Mouse (Mus musculus) hindbrain, embryonic 15.5 days (tissue): Measurements from ENCODE around the gene Hnrnpab. TPM values are rescaled to one million over a fixed set of nuclear protein-coding genes. Genes with fewer than 3 reads are reported as not detected.
"Not testable (repeated sequence)": the region's sequence is repeated elsewhere in the genome, so short reads cannot be mapped to it uniquely, and the experiment has no call there.

Source experiments
- ATAC-seq: fragments of 200-750 bp; cut with Nextera tagmentation; 2 replicates; pipeline ENCODE4 v1.8.0; 2017; ENCODE audit warnings: low read depth, moderate number of reproducible peaks, moderate TSS enrichment; ENCODE audit not compliant: low FRiP score
- H3K27ac ChIP-seq: fragments of 300-500 bp; sonication (generic); replicated peaks from 2 replicates; pipeline ENCODE4 v1.5.1; 2015; ENCODE audit warnings: mild to moderate bottlenecking, inconsistent platforms
- H3K27me3 ChIP-seq: fragments of 300-500 bp; sonication (generic); 2 replicates; pipeline ENCODE4 v1.6.1; 2015; ENCODE audit warnings: control low read depth, inconsistent platforms
- H3K36me3 ChIP-seq: fragments of 300-500 bp; sonication (generic); 2 replicates; pipeline ENCODE4 v1.6.1; 2015; ENCODE audit warnings: control low read depth, inconsistent platforms
- H3K4me1 ChIP-seq: fragments of 300-500 bp; sonication (generic); replicated peaks from 2 replicates; pipeline ENCODE4 v1.6.1; 2015; ENCODE audit warnings: control low read depth, inconsistent platforms
- H3K4me2 ChIP-seq: fragments of 300-500 bp; sonication (generic); 2 replicates; pipeline ENCODE4 v1.6.1; 2015; ENCODE audit warnings: moderate library complexity, mild to moderate bottlenecking, inconsistent platforms
- H3K4me3 ChIP-seq: fragments of 300-500 bp; sonication (generic); 2 replicates; pipeline ENCODE4 v1.5.1; 2015; ENCODE audit warnings: mild to moderate bottlenecking, inconsistent platforms
- H3K9ac ChIP-seq: fragments of 300-500 bp; sonication (generic); 2 replicates; pipeline ENCODE4 v1.6.1; 2015; ENCODE audit warnings: inconsistent platforms
- H3K9me3 ChIP-seq: fragments of 300-500 bp; sonication (generic); 2 replicates; pipeline ENCODE4 v1.6.1; 2016; ENCODE audit warnings: control low read depth, inconsistent platforms
- whole genome bisulfite sequencing: fragments of 180-500 bp; shearing (Covaris S2); methylation state at CpG from one replicate; pipeline ENCODE4 v1.1.7; 2015; 5-methylcytosine and 5-hydroxymethylcytosine counted together
- polyA plus RNA-seq: library from polyadenylated mRNA; unstranded; fragments of >200 nt; fragmentation: Nextera tagmentation; extraction: Ambion mirVana; gene quantifications from 2 replicates; pipeline ENCODE4 v1.2.1, GENCODE M21; 2015

Gene Hnrnpab
- polyA plus RNA-seq, 1 experiment from 2014 or later = 330 TPM

DNA sequence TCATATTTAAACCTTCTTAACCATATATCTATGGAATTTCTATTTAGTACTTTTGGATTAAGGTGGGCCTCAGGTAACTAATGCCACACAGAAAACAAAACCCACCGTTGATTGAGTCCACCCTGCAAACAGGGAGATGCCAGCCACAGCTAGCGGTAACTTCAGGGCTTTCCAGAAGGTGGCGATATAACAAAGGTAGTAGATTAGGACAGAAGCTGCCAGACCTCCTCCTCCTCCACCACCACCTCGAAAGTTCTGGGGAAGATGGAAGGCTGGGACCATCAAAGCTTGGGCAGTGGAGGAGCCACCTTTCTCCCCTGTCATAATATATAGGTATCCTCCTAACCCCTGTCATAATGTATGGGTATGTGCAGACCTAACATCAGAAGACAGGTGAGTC is 11.0 kb upstream of the Hnrnpab start:
- no peak overlapping the region for H3K9ac ChIP-seq
- peaks cover 25% of the 10 kb centered on the region for H3K4me1 ChIP-seq
- H3K27me3 ChIP-seq = no peaks in the 10 kb centered on the region
- WGBS = 3% methylated on average over 4 of the region's 4 CpGs
- no peak overlapping the region for H3K4me3 ChIP-seq
- no peak overlapping the region for H3K4me2 ChIP-seq
- H3K9me3 ChIP-seq = no peaks in the 10 kb centered on the region
- 0 out of 2 replicates have a peak, but pooled peaks cover under 1% of the 10 kb centered on the region for H3K36me3 ChIP-seq
- ATAC-seq = no peak
- no peak overlapping the region for H3K27ac ChIP-seq

DNA sequence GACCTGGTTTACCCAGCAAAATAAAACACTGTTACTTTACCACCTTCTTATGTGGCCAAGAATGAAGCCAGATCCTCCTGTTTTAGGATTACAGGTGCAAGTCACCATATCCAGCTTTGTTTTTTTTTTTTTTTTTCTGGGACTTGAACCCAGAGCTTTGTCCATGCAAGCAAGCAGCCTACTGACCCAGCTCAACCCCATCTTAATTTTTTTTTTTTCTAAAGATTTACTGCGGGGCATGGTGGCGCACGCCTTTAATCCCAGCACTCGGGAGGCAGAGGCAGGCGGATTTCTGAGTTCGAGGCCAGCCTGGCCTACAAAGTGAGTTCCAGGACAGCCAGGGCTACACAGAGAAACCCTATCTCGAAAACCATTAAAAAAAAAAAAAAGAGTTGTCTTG is 9.5 kb upstream of the Hnrnpab start:
- Histone ChIP-seq H3K9ac (peak overlapping the region; percentile 42; the same call in 1 of the 2 replicates), H3K4me1 (peaks cover 25% of the 10 kb centered on the region), H3K4me2 (peak overlapping the region; percentile 60)
- H3K36me3 ChIP-seq, H3K9me3 ChIP-seq, ATAC-seq, H3K27me3 ChIP-seq, H3K4me3 ChIP-seq, H3K27ac ChIP-seq: not testable (repeated sequence)
- WGBS = 95% methylated on average over 7 of the region's 7 CpGs

DNA sequence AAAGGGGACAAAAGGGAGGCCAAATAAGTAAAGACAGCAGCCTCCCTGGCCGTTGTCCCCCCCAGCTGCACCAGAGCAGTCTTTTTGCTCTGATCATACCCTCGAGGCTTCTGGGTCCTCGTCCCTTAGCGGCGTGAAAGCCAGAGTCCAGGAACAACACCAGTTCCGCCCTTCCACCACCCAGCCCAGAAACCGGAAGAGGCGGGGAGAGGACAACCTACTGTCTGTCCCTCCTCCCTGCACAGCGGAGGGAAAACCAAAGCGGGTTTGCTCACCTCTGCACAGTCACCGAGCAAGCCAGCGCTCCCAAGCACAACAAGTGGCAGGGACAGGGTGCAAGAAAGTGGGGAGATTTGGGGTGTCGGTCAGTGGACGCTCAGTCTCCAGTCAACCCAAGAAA is 9.0 kb upstream of the Hnrnpab start:
- Histone ChIP-seq H3K27ac (0 out of 2 replicates have a peak overlapping the region, but pooled peaks have one; percentile 6), H3K9me3 (no peaks in the 10 kb centered on the region), H3K9ac (peak overlapping the region; percentile 42), H3K4me3 (peak overlapping the region; percentile 35), H3K36me3 (no peaks in the 10 kb centered on the region), H3K4me2 (peak overlapping the region; percentile 60), H3K27me3 (no peaks in the 10 kb centered on the region), H3K4me1 (peaks cover 21% of the 10 kb centered on the region)
- no peak for ATAC-seq
- WGBS = 6% methylated on average over 14 of the region's 14 CpGs

DNA sequence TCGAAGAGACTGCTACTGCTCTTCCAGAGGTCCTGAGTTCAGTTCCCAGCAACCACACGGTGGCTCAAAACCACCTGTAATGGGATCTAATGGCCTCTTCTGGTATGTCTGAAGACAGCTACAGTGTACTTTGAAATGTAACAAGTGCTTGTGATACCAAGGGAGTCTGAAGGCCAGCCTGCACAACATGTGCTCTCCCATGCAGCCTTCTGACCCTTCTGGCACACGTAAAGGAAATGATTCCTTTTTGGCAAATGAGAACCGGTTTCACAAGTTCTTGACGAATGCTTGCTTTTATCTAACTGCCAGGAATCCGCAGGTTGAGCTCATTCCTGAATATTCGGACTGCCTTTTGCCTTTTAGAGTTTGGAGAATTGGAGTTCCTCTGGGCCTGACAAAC is 8.5 kb upstream of the Hnrnpab start:
- H3K27ac ChIP-seq = 0 out of 2 replicates have a peak overlapping the region, but pooled peaks have one; percentile 6
- H3K9me3 ChIP-seq = no peaks in the 10 kb centered on the region
- H3K4me2 ChIP-seq = peak overlapping the region; percentile 60
- H3K4me1 ChIP-seq = peaks cover 16% of the 10 kb centered on the region
- no peaks in the 10 kb centered on the region for H3K36me3 ChIP-seq
- H3K4me3 ChIP-seq = peak overlapping the region; percentile 35
- no peak for ATAC-seq
- no peaks in the 10 kb centered on the region for H3K27me3 ChIP-seq
- WGBS = 49% methylated on average over 7 of the region's 7 CpGs
- H3K9ac ChIP-seq = peak overlapping the region; percentile 42; the same call in 1 of the 2 replicates

DNA sequence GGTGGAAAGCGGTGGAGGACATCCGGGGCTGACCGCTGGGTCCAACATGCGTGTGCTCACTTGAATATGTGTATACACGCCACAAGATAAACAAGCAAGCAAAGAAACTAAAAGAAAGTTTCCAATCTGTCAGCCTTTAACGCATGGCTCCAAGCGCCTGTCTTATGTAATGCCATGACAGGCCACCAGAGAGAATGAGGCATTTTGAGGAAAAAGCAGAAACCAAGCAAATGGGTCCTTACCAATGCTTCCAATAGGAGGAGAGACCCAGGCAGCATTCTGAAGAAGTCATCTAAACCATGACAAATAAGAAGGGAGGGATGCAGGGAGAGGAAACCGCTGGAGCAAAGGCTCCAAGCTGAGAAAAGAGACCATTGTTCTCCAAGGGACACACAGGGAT is 7.6 kb upstream of the Hnrnpab start:
- Histone ChIP-seq H3K27me3 (no peaks in the 10 kb centered on the region), H3K9me3 (no peaks in the 10 kb centered on the region), H3K9ac (no peak overlapping the region), H3K36me3 (no peaks in the 10 kb centered on the region), H3K4me2 (no peak overlapping the region), H3K4me3 (no peak overlapping the region), H3K4me1 (peaks cover 14% of the 10 kb centered on the region), H3K27ac (no peak overlapping the region)
- ATAC-seq = no peak
- WGBS = 83% methylated on average over 8 of the region's 8 CpGs

- ATAC-seq, H3K27me3 ChIP-seq, H3K4me2 ChIP-seq, H3K36me3 ChIP-seq, H3K4me3 ChIP-seq, H3K9ac ChIP-seq, H3K27ac ChIP-seq, H3K9me3 ChIP-seq: not testable (repeated sequence)
- peaks cover 13% of the 10 kb centered on the region for H3K4me1 ChIP-seq
- WGBS = 88% methylated on average over 5 of the region's 5 CpGs
These were observed 3.3 kb upstream of the Hnrnpab start for GRCm38 (mm10) chr11:51609940-51610339.

- H3K4me2 ChIP-seq = no peak overlapping the region
- no peak overlapping the region for H3K4me3 ChIP-seq
- no peaks in the 10 kb centered on the region for H3K9me3 ChIP-seq
- no peak for ATAC-seq
- H3K4me1 ChIP-seq = peaks cover 17% of the 10 kb centered on the region
- H3K9ac ChIP-seq = no peak overlapping the region
- no peaks in the 10 kb centered on the region for H3K27me3 ChIP-seq
- peaks cover 4% of the 10 kb centered on the region for H3K36me3 ChIP-seq
- WGBS = 84% methylated on average over 3 of the region's 3 CpGs
- H3K27ac ChIP-seq = no peak overlapping the region
These were observed 2.7 kb upstream of the Hnrnpab start for GRCm38 (mm10) chr11:51609266-51609909.

DNA sequence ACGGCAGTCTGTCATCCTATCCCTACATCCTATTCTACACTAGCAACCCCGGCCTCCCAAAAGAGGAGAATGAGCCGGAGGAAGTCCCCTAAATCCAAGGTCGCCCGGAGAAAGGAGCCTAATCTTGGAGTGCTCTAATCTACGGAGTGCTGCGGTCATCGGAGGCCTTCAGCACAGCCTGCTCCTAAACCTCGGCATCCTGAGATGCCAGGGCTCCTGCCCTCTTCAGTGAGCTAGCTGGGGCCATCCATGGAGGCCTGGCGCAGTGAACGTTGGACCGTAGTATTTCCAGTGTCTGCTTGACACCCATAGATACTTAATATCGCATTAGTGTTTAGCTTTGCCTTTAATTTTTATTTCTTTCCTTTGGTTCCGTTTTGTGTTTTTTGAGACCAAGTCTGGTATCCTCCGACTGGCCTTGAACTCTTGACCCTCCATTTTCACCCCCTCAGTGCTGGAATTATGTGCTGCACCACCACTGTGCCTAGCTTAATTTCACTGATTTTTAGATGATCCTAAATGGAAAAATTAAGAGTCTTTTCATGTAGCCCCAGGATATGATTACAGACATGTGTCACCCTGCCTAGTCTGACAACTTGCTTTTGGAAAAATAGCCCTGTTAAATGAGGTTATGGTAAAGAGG is 570 bp upstream of the Hnrnpab start:
- Histone ChIP-seq H3K27ac (peak overlapping the region; percentile 89), H3K27me3 (no peaks in the 10 kb centered on the region), H3K9me3 (no peaks in the 10 kb centered on the region), H3K4me3 (peak overlapping the region; percentile 88), H3K9ac (peak overlapping the region; percentile 82), H3K36me3 (peaks cover 26% of the 10 kb centered on the region), H3K4me2 (peak overlapping the region; percentile 75), H3K4me1 (peaks cover 38% of the 10 kb centered on the region)
- 11% methylated on average over 15 of the region's 15 CpGs for WGBS
- peak; percentile 69; the same call in 1 of the 2 replicates for ATAC-seq

DNA sequence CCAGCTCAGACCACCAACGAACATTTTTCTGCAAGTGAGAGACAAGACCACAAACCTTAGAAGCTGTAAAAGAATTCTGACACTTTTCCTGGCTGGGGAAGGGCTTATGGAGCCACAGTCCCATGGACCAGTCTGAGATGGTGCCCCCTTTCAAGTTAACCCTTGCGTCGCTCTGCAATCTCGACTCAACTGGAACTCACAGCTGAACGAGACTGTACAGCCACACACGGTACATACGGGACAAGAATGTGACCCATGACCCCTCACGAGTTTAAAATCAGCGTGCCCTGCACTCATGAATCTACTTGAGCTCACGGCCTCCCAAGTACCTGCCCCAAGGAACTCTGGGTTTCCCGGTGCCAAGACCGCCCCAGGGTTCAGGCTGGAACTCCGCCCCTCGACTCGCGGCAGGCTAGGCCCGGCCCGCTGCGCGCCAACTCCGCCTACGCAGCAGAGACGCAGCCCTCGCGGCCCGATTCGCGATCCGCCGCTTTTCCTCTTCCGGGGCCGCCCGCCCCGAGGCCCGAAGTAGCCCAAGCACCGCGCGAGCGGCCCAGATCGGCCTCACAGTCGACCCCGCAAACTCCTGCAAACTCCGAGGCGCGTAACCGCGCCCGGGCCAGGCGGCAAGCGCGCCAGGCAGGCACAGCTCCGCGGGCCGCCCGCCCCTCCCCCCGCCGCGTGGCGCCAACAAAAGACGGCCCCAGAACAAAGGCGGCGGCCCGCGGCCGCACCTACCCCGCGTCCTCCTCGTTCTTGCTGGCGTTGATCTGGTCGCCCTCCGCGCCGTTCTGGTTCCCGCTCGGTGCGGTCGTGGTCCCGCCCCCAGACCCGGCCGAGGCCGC is 823 bp downstream of the Hnrnpab start:
- Histone ChIP-seq H3K9me3 (no peaks in the 10 kb centered on the region), H3K4me3 (peak overlapping the region; percentile 88), H3K36me3 (peaks cover 40% of the 10 kb centered on the region), H3K4me1 (peaks cover 39% of the 10 kb centered on the region), H3K27me3 (no peaks in the 10 kb centered on the region), H3K4me2 (peak overlapping the region; percentile 72), H3K27ac (peak overlapping the region; percentile 95), H3K9ac (peak overlapping the region; percentile 98)
- WGBS = under 1% methylated on average over 81 of the region's 81 CpGs
- peak; percentile 60 for ATAC-seq

GRCm38 (mm10) chr11:51602253-51602652 is 4.4 kb downstream of the Hnrnpab start:
- Histone ChIP-seq H3K27ac (no peak overlapping the region), H3K4me1 (peaks cover 35% of the 10 kb centered on the region), H3K27me3 (no peaks in the 10 kb centered on the region), H3K4me3 (no peak overlapping the region), H3K9ac (no peak overlapping the region), H3K4me2 (no peak overlapping the region), H3K9me3 (no peaks in the 10 kb centered on the region), H3K36me3 (peaks cover 75% of the 10 kb centered on the region)
- 95% methylated on average over 3 of the region's 3 CpGs for WGBS
- no peak for ATAC-seq

GRCm38 (mm10) chr11:51597553-51597952 is 9.1 kb downstream of the Hnrnpab start:
- Histone ChIP-seq H3K27ac (no peak overlapping the region), H3K36me3 (peaks cover 93% of the 10 kb centered on the region), H3K4me2 (no peak overlapping the region), H3K4me3 (no peak overlapping the region), H3K9me3 (no peaks in the 10 kb centered on the region), H3K4me1 (peaks cover 4% of the 10 kb centered on the region), H3K9ac (no peak overlapping the region), H3K27me3 (no peaks in the 10 kb centered on the region)
- 80% methylated on average over 2 of the region's 2 CpGs for WGBS
- ATAC-seq = no peak
